Mouse (Mus musculus): ENCODE results near the gene Lrrfip2. TPM values are rescaled to one million over a fixed set of nuclear protein-coding genes. Genes with fewer than 3 reads are reported as not detected.

Lrrfip2 gene
- total and polyA plus RNA-seq, 2 experiments from 2014 or later = 73.9 to 86.6 TPM

DNA sequence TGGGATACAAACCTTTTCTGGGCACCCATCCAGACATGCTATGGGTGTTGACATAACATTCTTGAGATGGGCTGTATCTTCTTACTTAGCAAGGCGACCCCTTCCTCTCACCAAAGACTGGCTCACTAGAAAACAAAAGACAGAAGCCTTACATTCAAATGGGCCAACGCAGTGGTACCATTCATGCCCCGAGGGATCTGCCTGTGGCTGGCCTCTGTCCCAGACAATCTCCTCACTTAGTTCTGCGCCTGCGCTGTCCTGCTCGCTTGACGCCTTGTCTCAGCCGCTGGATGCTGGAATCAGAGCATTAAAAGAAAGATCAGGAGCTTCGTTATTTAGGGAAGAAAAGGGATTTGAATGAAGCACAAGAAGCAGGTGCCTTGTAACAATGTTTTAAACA, 24.7 kb upstream of the Lrrfip2 start:
- H3K4me1 ChIP-seq (ENCODE audit: control insufficient read depth, insufficient read depth) = peaks cover 20% of the 10 kb centered on the region
- WGBS = 31% methylated on average over 9 of the region's 9 CpGs
- H3K4me2 ChIP-seq (ENCODE audit: low read depth, low read length) = peak overlapping the region; percentile 7; the same call in 1 of the 2 replicates
- H3K4me3 ChIP-seq (ENCODE audit: low read depth, low read length) = no peak overlapping the region
- DNase-seq (ENCODE audit: low spot score) (peak; percentile 51), ATAC-seq (ENCODE audit: insufficient read depth, low read depth) (peak; percentile 57; the same call in 1 of the 2 replicates)
- TF ChIP-seq CTCF (IDR thresholded peaks at IDR 0.05; ENCODE audit: low read depth) (no peak), EP300 (IDR thresholded peaks at IDR 0.05; ENCODE audit: low read depth) (no peak)
- no peaks in the 10 kb centered on the region for H3K36me3 ChIP-seq (replicated peaks; ENCODE audit: control insufficient read depth, insufficient read depth, low read length)
- H3K27me3 ChIP-seq (ENCODE audit: control insufficient read depth, insufficient read depth, low read length) = peaks cover 4% of the 10 kb centered on the region; the same call in 1 of the 2 replicates
- no peak overlapping the region for H3K9ac ChIP-seq (replicated peaks; ENCODE audit: low read depth, low read length)
- no peak overlapping the region for H3K27ac ChIP-seq (ENCODE audit: low read depth)
- no peaks in the 10 kb centered on the region for H3K9me3 ChIP-seq (replicated peaks; ENCODE audit: control insufficient read depth, low read length)

DNA sequence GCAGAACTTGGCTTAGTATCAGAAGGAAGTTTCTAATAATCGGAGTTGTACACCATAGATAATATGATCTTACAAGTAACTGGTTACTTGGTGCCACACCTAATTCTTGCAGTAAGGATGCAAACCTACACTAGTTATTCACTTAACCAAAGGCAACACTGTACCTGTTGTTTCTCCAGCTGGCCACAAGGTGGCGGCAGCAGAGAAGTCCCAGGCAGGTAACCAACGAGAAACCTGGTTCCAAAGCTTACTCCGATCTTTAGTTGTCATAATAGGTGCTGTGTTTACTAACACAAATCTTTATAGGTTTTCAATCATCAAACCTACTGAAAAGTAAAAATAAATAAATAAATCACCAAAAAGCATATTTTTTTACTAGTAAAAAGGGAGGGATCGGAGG, 24.3 kb upstream of the Lrrfip2 start:
- Histone ChIP-seq H3K27ac (ENCODE audit: low read depth) (no peak overlapping the region), H3K4me3 (ENCODE audit: low read depth, low read length) (no peak overlapping the region), H3K9me3 (replicated peaks; ENCODE audit: control insufficient read depth, low read length) (no peaks in the 10 kb centered on the region), H3K27me3 (ENCODE audit: control insufficient read depth, insufficient read depth, low read length) (peaks cover 4% of the 10 kb centered on the region; the same call in 1 of the 2 replicates), H3K9ac (replicated peaks; ENCODE audit: low read depth, low read length) (no peak overlapping the region), H3K4me2 (ENCODE audit: low read depth, low read length) (peak overlapping the region; percentile 7; the same call in 1 of the 2 replicates), H3K4me1 (ENCODE audit: control insufficient read depth, insufficient read depth) (peaks cover 20% of the 10 kb centered on the region), H3K36me3 (replicated peaks; ENCODE audit: control insufficient read depth, insufficient read depth, low read length) (no peaks in the 10 kb centered on the region)
- ATAC-seq (ENCODE audit: insufficient read depth, low read depth) (0 out of 2 replicates have a peak, but pooled peaks have one; percentile 39), DNase-seq (ENCODE audit: low spot score) (peak; percentile 71)
- TF ChIP-seq EP300 (IDR thresholded peaks at IDR 0.05; ENCODE audit: low read depth) = no peak
- TF ChIP-seq CTCF (IDR thresholded peaks at IDR 0.05; ENCODE audit: low read depth) = peak; percentile 89
- 27% methylated on average over 5 of the region's 5 CpGs for WGBS

DNA sequence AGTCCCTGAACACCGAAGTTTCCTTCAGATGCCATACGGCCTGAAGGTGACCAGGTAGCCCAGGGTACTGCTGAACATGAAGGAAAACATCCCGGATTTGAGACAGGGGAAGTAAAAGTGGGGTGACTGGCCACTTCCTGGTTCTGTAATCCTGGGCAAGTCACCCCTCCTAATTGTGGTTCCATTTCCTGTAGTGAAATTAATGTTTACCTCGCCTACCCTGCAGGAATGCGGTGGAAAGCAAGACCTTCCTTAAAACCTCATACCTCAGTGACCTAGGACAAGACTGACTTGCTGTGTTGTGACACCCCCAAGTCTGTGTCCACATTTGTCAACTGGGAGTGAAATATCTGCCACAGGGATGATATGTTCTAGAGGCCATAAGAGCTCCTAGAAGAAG, 22.8 kb upstream of the Lrrfip2 start:
- ATAC-seq (ENCODE audit: insufficient read depth, low read depth) (no peak), DNase-seq (ENCODE audit: low spot score) (no peak)
- Histone ChIP-seq H3K4me2 (ENCODE audit: low read depth, low read length) (no peak overlapping the region), H3K4me1 (ENCODE audit: control insufficient read depth, insufficient read depth) (peaks cover 15% of the 10 kb centered on the region), H3K9me3 (replicated peaks; ENCODE audit: control insufficient read depth, low read length) (no peaks in the 10 kb centered on the region), H3K4me3 (ENCODE audit: low read depth, low read length) (no peak overlapping the region), H3K36me3 (replicated peaks; ENCODE audit: control insufficient read depth, insufficient read depth, low read length) (no peaks in the 10 kb centered on the region), H3K27me3 (ENCODE audit: control insufficient read depth, insufficient read depth, low read length) (peaks cover under 1% of the 10 kb centered on the region; the same call in 1 of the 2 replicates), H3K27ac (ENCODE audit: low read depth) (no peak overlapping the region), H3K9ac (replicated peaks; ENCODE audit: low read depth, low read length) (no peak overlapping the region)
- TF ChIP-seq EP300 (IDR thresholded peaks at IDR 0.05; ENCODE audit: low read depth) (no peak), CTCF (IDR thresholded peaks at IDR 0.05; ENCODE audit: low read depth) (no peak)
- 70% methylated on average over 5 of the region's 5 CpGs for WGBS

DNA sequence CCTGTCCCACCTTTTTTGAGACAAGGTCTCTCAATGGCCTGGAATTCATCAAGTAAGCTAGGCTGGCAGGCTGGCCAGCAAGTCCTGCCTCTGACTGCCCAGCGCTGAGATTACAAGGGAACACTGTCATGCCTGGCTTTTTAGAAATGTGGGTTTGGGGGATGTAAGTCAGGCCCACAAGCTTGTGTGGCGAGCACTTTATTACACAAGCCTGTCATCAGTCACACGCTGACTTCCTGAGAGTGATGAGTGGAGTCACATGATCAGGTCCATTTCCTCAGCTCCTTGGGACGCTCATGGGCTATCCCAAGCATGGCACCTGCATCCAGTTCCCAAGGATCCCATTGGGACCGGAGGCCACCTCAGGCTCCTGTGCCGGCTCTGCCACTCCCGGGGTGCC, 21.7 kb upstream of the Lrrfip2 start:
- TF ChIP-seq CTCF (IDR thresholded peaks at IDR 0.05; ENCODE audit: low read depth) (no peak), EP300 (IDR thresholded peaks at IDR 0.05; ENCODE audit: low read depth) (no peak)
- H3K36me3 ChIP-seq (replicated peaks; ENCODE audit: control insufficient read depth, insufficient read depth, low read length) = no peaks in the 10 kb centered on the region
- H3K9me3 ChIP-seq (replicated peaks; ENCODE audit: control insufficient read depth, low read length) = no peaks in the 10 kb centered on the region
- 60% methylated on average over 7 of the region's 7 CpGs for WGBS
- H3K27me3 ChIP-seq (ENCODE audit: control insufficient read depth, insufficient read depth, low read length) = no peaks in the 10 kb centered on the region
- DNase-seq (ENCODE audit: low spot score) (no peak), ATAC-seq (ENCODE audit: insufficient read depth, low read depth) (no peak)
- H3K9ac ChIP-seq (replicated peaks; ENCODE audit: low read depth, low read length) = 0 out of 2 replicates have a peak overlapping the region, but pooled peaks have one; percentile 20
- H3K27ac ChIP-seq (ENCODE audit: low read depth) = no peak overlapping the region
- H3K4me2 ChIP-seq (ENCODE audit: low read depth, low read length) = no peak overlapping the region
- H3K4me1 ChIP-seq (ENCODE audit: control insufficient read depth, insufficient read depth) = peaks cover 15% of the 10 kb centered on the region
- H3K4me3 ChIP-seq (ENCODE audit: low read depth, low read length) = no peak overlapping the region

DNA sequence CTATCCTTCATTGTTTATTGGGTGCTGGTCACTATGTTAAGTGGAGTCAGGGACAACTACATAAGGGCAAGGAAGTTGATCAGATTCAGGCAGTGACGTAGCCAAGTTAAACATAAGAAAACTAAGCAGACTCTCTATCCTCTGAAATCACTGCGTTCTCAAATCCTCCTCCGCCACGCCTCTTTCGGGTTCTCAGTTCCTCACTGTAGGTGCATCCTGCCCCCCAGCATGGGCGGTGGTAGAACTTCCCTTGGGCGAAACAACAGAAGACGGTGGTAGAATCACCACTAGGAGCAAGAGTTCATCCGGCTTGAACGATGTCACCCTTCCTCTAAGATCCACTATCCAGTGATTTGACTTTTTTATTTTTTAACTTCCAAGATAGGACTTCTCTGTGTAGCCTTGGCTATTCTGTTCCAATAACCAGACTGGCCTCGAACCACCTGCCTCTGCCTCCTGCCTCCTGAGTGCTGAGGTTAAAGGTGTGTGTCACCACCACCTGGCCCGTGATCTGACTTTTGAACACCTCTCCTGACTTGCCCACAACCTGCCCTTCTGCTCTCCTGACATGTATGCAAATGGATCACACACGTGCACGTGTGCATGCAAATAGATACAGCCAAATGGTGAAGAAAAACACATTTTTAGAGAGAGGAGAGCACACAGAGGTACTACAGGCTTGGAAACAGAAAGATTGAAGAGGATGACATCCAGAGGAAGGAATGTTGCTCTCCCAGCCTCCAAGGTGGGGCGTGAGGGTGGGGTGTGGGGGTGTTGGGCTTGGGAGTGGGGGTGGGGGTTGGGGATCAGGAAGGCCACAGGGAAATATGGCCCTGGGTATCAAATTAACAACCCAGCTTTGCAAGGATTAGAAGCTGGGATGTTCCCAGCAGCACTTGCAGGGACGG, 20.7 kb upstream of the Lrrfip2 start:
- H3K27ac ChIP-seq (ENCODE audit: low read depth) = no peak overlapping the region
- H3K9ac ChIP-seq (replicated peaks; ENCODE audit: low read depth, low read length) = no peak overlapping the region
- H3K9me3 ChIP-seq (replicated peaks; ENCODE audit: control insufficient read depth, low read length) = no peaks in the 10 kb centered on the region
- TF ChIP-seq CTCF (IDR thresholded peaks at IDR 0.05; ENCODE audit: low read depth) (no peak), EP300 (IDR thresholded peaks at IDR 0.05; ENCODE audit: low read depth) (no peak)
- no peaks in the 10 kb centered on the region for H3K27me3 ChIP-seq (ENCODE audit: control insufficient read depth, insufficient read depth, low read length)
- H3K4me2 ChIP-seq (ENCODE audit: low read depth, low read length) = no peak overlapping the region
- no peaks in the 10 kb centered on the region for H3K36me3 ChIP-seq (replicated peaks; ENCODE audit: control insufficient read depth, insufficient read depth, low read length)
- peaks cover 15% of the 10 kb centered on the region for H3K4me1 ChIP-seq (ENCODE audit: control insufficient read depth, insufficient read depth)
- no peak for DNase-seq (ENCODE audit: low spot score)
- no peak overlapping the region for H3K4me3 ChIP-seq (ENCODE audit: low read depth, low read length)
- WGBS = 82% methylated on average over 16 of the region's 16 CpGs
- no peak for ATAC-seq (ENCODE audit: insufficient read depth, low read depth)
